7 mouse cellular contexts compared by ENCODE assay signal in genomic region chr5:129020300-129020668, GRCm38 (mm10). TPM values are rescaled to one million over a fixed set of nuclear protein-coding genes. Genes with fewer than 3 reads are reported as not detected.
DNase-seq lines count a peak whose midpoint lies in the region; ATAC-seq and TF ChIP-seq lines count a peak whose summit lies in the region.

No protein-coding gene starts in this region.

- H3K9ac ChIP-seq in lung, postnatal 0 days (replicated peaks; ENCODE audit: low read depth) = peak overlapping the region; percentile 51
- peak overlapping the region; percentile 96 for H3K9ac ChIP-seq in embryonic facial prominence, embryonic 14.5 days (ENCODE audit: low read depth, low read length)
- H3K9ac ChIP-seq in intestine, embryonic 14.5 days (ENCODE audit: low read length) = peak overlapping the region; percentile 92

- WGBS in lung, postnatal 0 days = 6% methylated on average over 29 of the region's 56 CpGs
- under 1% methylated on average over 38 of the region's 56 CpGs for WGBS in embryonic facial prominence, embryonic 14.5 days
- 0% methylated on average over 34 of the region's 56 CpGs for WGBS in intestine, embryonic 14.5 days

- no peaks in the 10 kb centered on the region for H3K36me3 ChIP-seq in lung, postnatal 0 days (ENCODE audit: insufficient read depth, low read length)
- peaks cover 33% of the 10 kb centered on the region for H3K36me3 ChIP-seq in embryonic facial prominence, embryonic 14.5 days (ENCODE audit: control insufficient read depth, insufficient read depth, low read length)
- peaks cover 28% of the 10 kb centered on the region for H3K36me3 ChIP-seq in intestine, embryonic 14.5 days (ENCODE audit: control insufficient read depth, insufficient read depth, low read length)

- peak; percentile 55 for TF ChIP-seq CTCF in lung, postnatal 0 days (IDR thresholded peaks at IDR 0.05)

- H3K9me3 ChIP-seq in lung, postnatal 0 days (ENCODE audit: low read length) = no peaks in the 10 kb centered on the region
- H3K9me3 ChIP-seq in embryonic facial prominence, embryonic 14.5 days (ENCODE audit: control insufficient read depth, low read length) = no peaks in the 10 kb centered on the region
- no peaks in the 10 kb centered on the region for H3K9me3 ChIP-seq in intestine, embryonic 14.5 days (ENCODE audit: control insufficient read depth, low read length)

- H3K4me2 ChIP-seq in lung, postnatal 0 days (replicated peaks; ENCODE audit: low read depth, low read length) = peak overlapping the region; percentile 77
- H3K4me2 ChIP-seq in embryonic facial prominence, embryonic 14.5 days (ENCODE audit: low read depth, low read length) = peak overlapping the region; percentile 89
- H3K4me2 ChIP-seq in intestine, embryonic 14.5 days (ENCODE audit: low read length) = peak overlapping the region; percentile 77

- DNase-seq in lung, postnatal 0 days (ENCODE audit: low spot score) = peak; percentile 88
- DNase-seq in lung, postnatal 4 days = no peak
- peak; percentile 83 for DNase-seq in embryonic facial prominence, embryonic 14.5 days (ENCODE audit: low spot score)
- DNase-seq in intestine, embryonic 14.5 days (ENCODE audit: low spot score) = no peak
- no peak for DNase-seq in adrenal gland, postnatal 4 days (ENCODE audit: low spot score in 2 of 2)
- no peak for DNase-seq in ovary, adult 18-20 months (ENCODE audit: low spot score)

- H3K4me1 ChIP-seq in lung, postnatal 0 days (ENCODE audit: insufficient read depth, low read depth, low read length) = peaks cover 3% of the 10 kb centered on the region; the same call in 1 of the 2 replicates
- H3K4me1 ChIP-seq in embryonic facial prominence, embryonic 14.5 days (ENCODE audit: control insufficient read depth, insufficient read depth, low read length) = peaks cover 6% of the 10 kb centered on the region; the same call in 1 of the 2 replicates
- peaks cover 8% of the 10 kb centered on the region for H3K4me1 ChIP-seq in intestine, embryonic 14.5 days (replicated peaks; ENCODE audit: control insufficient read depth, insufficient read depth, low read length)

- H3K27ac ChIP-seq in lung, postnatal 0 days (ENCODE audit: low read length) = peak overlapping the region; percentile 91
- H3K27ac ChIP-seq in embryonic facial prominence, embryonic 14.5 days (replicated peaks; ENCODE audit: low read depth, low read length) = peak overlapping the region; percentile 97
- H3K27ac ChIP-seq in intestine, embryonic 14.5 days (ENCODE audit: low read depth) = peak overlapping the region; percentile 95

- peak overlapping the region; percentile 74 for H3K4me3 ChIP-seq in lung, postnatal 0 days (ENCODE audit: low read depth, low read length)
- peak overlapping the region; percentile 89 for H3K4me3 ChIP-seq in embryonic facial prominence, embryonic 14.5 days (ENCODE audit: low read depth, low read length)
- peak overlapping the region; percentile 89 for H3K4me3 ChIP-seq in intestine, embryonic 14.5 days (ENCODE audit: low read depth, low read length)

- peak; percentile 83 for ATAC-seq in lung, postnatal 0 days
- peak; percentile 82 for ATAC-seq in embryonic facial prominence, embryonic 14.5 days (ENCODE audit: low read depth)
- ATAC-seq in intestine, embryonic 14.5 days (replicated peaks; ENCODE audit: low FRiP score, low TSS enrichment, low read depth) = peak; percentile 64
- peak; percentile 11; the same call in 1 of the 2 replicates for ATAC-seq in monocyte, adult 5-6 weeks (replicated peaks; ENCODE audit: insufficient number of reproducible peaks, low FRiP score, low TSS enrichment, poor library complexity, severe bottlenecking)

- TF ChIP-seq EP300 in lung, postnatal 0 days (IDR thresholded peaks at IDR 0.05) = no peak

- H3K27me3 ChIP-seq in lung, postnatal 0 days (replicated peaks; ENCODE audit: insufficient read depth, low read length) = no peaks in the 10 kb centered on the region
- H3K27me3 ChIP-seq in embryonic facial prominence, embryonic 14.5 days (replicated peaks; ENCODE audit: control insufficient read depth, insufficient read depth, low read length) = no peaks in the 10 kb centered on the region
- H3K27me3 ChIP-seq in intestine, embryonic 14.5 days (replicated peaks; ENCODE audit: control insufficient read depth, insufficient read depth, low read length) = no peaks in the 10 kb centered on the region

RNA-seq across cellular contexts. Expression of gene Ran, which starts 0.4 kb away (rescaled TPM):
- polyA plus RNA-seq in lung, postnatal 0 days (2015; fragmentation: Nextera tagmentation; extraction: Ambion mirVana) = 126 and 138 TPM in 2 replicates
- polyA plus RNA-seq in embryonic facial prominence, embryonic 14.5 days (2014; fragmentation: Nextera tagmentation; extraction: Ambion mirVana) = 442 and 465 TPM in 2 replicates
- 598 and 658 TPM in 2 replicates for polyA plus RNA-seq in intestine, embryonic 14.5 days (2014; fragmentation: Nextera tagmentation; extraction: Ambion mirVana)
- total RNA-seq in monocyte, adult 5-6 weeks (2017) = 96.8 to 160 TPM (median 133 TPM) in 3 replicates
- 100 to 1,000 TPM; 218 to 237 TPM for total RNA-seq in adrenal gland, postnatal 4 days (2021)

RNA-seq across cellular contexts. Expression of gene Stx2, which starts 11.9 kb away (rescaled TPM):
- polyA plus RNA-seq in lung, postnatal 0 days (2015; fragmentation: Nextera tagmentation; extraction: Ambion mirVana) = 15.1 and 18.2 TPM in 2 replicates
- polyA plus RNA-seq in embryonic facial prominence, embryonic 14.5 days (2014; fragmentation: Nextera tagmentation; extraction: Ambion mirVana) = 34.5 and 38.8 TPM in 2 replicates
- 25.9 and 28.3 TPM in 2 replicates for polyA plus RNA-seq in intestine, embryonic 14.5 days (2014; fragmentation: Nextera tagmentation; extraction: Ambion mirVana)
- total RNA-seq in monocyte, adult 5-6 weeks (2017) = 19.9 to 45.5 TPM (median 22.5 TPM) in 3 replicates
- total RNA-seq in adrenal gland, postnatal 4 days (2021) = 10 to 100 TPM; 41.1 to 48.5 TPM

Comparison
In these comparisons a context has a peak if more than half of its experiments do, and no peak if none do; other contexts are left out.
1. DNase-seq: peak in lung, postnatal 0 days (single experiment) and embryonic facial prominence, embryonic 14.5 days (single experiment); none in lung, postnatal 4 days (0 of 2), intestine, embryonic 14.5 days (single experiment), adrenal gland, postnatal 4 days (0 of 2) and ovary, adult 18-20 months (single experiment).
2. ATAC-seq: peak in every context shown above with its lines; median percentile 83 in lung, postnatal 0 days; 82 in embryonic facial prominence, embryonic 14.5 days; 64 in intestine, embryonic 14.5 days; 11 in monocyte, adult 5-6 weeks.
3. Peak in every context shown above with its lines, with median percentiles within 50 percentile points of each other: H3K27ac ChIP-seq, H3K4me2 ChIP-seq, H3K4me3 ChIP-seq and H3K9ac ChIP-seq.